Mouse (Mus musculus) limb, embryonic 15.5 days (tissue): ENCODE results near the gene Lrrc41. TPM values are rescaled to one million over a fixed set of nuclear protein-coding genes. Genes with fewer than 3 reads are reported as not detected.

Experiments used
- ATAC-seq: fragments of 200-750 bp; cut with Nextera tagmentation; 2 replicates; pipeline ENCODE4 v1.8.0; 2017; ENCODE audit warnings: low read depth, moderate TSS enrichment; ENCODE audit not compliant: insufficient number of reproducible peaks, low FRiP score, low TSS enrichment
- H3K27ac ChIP-seq: fragments of 300-500 bp; sonication (generic); 2 replicates; pipeline ENCODE4 v1.5.1; 2015; ENCODE audit warnings: moderate library complexity, mild to moderate bottlenecking, inconsistent platforms
- H3K27me3 ChIP-seq: fragments of 300-500 bp; sonication (generic); 2 replicates; pipeline ENCODE4 v1.6.1; 2015; ENCODE audit warnings: inconsistent platforms
- H3K36me3 ChIP-seq: fragments of 300-500 bp; sonication (generic); 2 replicates; pipeline ENCODE4 v1.6.1; 2015; ENCODE audit warnings: inconsistent platforms
- H3K4me1 ChIP-seq: fragments of 300-500 bp; sonication (generic); 2 replicates; pipeline ENCODE4 v1.6.1; 2015; ENCODE audit warnings: inconsistent platforms
- H3K4me2 ChIP-seq: fragments of 300-500 bp; sonication (generic); 2 replicates; pipeline ENCODE4 v1.6.1; 2015; ENCODE audit warnings: mild to moderate bottlenecking, inconsistent platforms
- H3K4me3 ChIP-seq: fragments of 300-500 bp; sonication (generic); 2 replicates; pipeline ENCODE4 v1.5.1; 2015; ENCODE audit warnings: mild to moderate bottlenecking, inconsistent platforms
- H3K9ac ChIP-seq: fragments of 300-500 bp; sonication (generic); 2 replicates; pipeline ENCODE4 v1.6.1; 2015; ENCODE audit warnings: inconsistent platforms
- H3K9me3 ChIP-seq: fragments of 300-500 bp; sonication (generic); 2 replicates; pipeline ENCODE4 v1.6.1; 2016; ENCODE audit warnings: inconsistent platforms
- WGBS: fragments of 180-500 bp; shearing (Covaris S2); methylation state at CpG from one replicate; pipeline ENCODE4 v1.1.7; 2015; 5-methylcytosine and 5-hydroxymethylcytosine counted together
- polyA plus RNA-seq: library from polyadenylated mRNA; unstranded; fragments of >200 nt; fragmentation: Nextera tagmentation; extraction: Ambion mirVana; gene quantifications from 2 replicates; pipeline ENCODE4 v1.2.1, GENCODE M21; 2015

Gene Lrrc41
- polyA plus RNA-seq, 1 experiment from 2014 or later = 78.4 TPM

DNA sequence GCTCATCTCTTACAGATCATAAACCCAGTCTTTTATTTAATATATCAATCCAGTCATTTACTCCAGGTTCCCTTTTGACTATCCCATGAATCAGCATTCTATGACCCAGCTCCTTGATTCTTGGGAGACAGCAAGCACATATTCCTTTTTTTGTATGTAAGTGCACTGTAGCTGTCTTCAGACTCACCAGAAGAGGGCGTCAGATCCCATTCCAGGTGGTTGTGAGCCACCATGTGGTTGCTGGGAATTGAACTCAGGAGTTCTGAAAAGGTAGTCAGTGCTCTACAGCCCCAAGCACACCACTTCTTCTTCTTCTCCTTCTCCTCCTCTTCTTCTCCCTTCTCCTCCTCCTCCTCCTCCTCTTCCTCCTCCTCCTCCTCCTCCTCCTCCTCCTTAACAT is 17.5 kb upstream of the Lrrc41 start:
- H3K36me3 ChIP-seq = no peaks in the 10 kb centered on the region
- 0% methylated on average over 1 of the region's 1 CpGs for WGBS
- ATAC-seq = no peak
- no peak overlapping the region for H3K4me2 ChIP-seq
- no peak overlapping the region for H3K27ac ChIP-seq
- H3K4me3 ChIP-seq = no peak overlapping the region
- peaks cover 8% of the 10 kb centered on the region for H3K4me1 ChIP-seq
- H3K9me3 ChIP-seq = no peaks in the 10 kb centered on the region
- H3K9ac ChIP-seq = no peak overlapping the region
- H3K27me3 ChIP-seq = no peaks in the 10 kb centered on the region

DNA sequence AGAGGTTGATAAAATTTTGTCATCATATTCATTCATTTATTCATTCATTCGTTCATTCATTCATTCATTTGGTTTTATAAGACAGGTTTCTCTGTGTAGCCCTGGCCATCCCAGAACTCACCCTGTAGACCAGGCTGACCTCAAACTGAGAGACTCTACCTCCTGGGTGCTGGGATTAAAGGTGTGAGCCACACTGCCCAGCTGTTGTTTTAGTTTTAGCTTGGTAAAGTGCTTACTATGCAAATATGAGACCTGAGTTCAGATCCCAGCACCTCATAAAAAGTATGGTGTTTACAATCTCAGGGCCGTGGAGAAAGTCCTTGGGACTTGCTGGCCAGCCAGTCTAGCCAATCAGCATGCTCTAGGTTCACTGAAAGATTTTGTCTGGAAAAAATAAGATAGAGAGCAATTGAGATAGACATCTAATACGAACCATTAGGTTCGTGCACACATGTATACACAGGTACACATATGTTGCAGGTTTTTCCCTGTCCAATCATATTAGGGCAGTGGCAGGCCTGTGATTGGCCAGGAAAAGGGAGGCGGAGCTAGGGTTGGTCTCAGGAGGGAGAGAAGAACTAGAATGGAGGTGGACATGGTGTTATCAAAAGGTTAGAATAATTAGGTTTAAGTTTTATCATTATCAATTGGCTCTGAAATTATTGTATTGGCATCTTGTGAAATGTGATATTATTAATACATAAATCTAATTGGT is 15.9 kb upstream of the Lrrc41 start:
- Histone ChIP-seq H3K36me3 (no peaks in the 10 kb centered on the region), H3K4me1 (no peaks in the 10 kb centered on the region), H3K27me3 (no peaks in the 10 kb centered on the region), H3K27ac (no peak overlapping the region), H3K9me3 (no peaks in the 10 kb centered on the region), H3K4me2 (no peak overlapping the region), H3K9ac (no peak overlapping the region), H3K4me3 (no peak overlapping the region)
- ATAC-seq = no peak
- WGBS = 70% methylated on average over 5 of the region's 5 CpGs

DNA sequence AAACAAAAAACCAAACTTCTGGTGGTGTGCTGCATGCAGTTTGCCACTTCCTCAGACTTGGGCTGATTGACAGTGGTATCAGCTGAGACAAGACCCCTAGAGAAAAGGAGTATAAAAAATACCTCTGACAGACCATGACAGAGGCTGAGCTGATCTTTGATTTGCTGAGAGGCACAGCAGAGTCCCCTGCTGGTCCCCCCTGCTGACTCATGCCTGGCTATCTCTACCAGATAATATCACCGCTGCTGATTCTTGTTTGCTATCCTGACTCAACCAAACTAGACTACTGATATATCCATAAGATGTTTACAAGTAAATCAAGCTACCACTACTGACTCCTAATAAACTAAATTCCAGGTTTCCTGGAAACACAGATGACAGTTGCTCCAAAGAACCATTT is 11.2 kb upstream of the Lrrc41 start:
- ATAC-seq = no peak
- Histone ChIP-seq H3K36me3 (peaks cover 30% of the 10 kb centered on the region), H3K27me3 (no peaks in the 10 kb centered on the region), H3K27ac (no peak overlapping the region), H3K9me3 (no peaks in the 10 kb centered on the region), H3K4me3 (no peak overlapping the region), H3K4me1 (no peaks in the 10 kb centered on the region), H3K9ac (no peak overlapping the region), H3K4me2 (no peak overlapping the region)
- 61% methylated on average over 1 of the region's 1 CpGs for WGBS

DNA sequence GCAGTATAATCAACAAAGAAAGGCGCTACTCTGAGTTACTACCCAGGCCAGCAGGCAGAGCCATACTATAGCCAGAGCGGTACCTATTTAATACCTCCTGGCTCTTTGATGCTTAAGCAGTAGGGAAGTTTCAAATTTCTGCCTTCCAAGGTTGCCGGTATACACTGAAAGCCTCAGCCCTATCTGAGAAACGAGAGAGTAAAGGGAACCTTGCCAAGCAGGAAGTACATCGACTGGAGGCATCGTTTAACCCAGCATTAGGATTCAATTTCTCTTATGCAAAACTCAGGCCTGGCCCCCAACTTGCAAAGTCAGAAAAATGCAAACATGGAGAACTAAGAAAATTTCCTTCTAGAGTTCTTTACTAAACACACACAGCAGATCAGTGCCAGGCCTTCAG is 5.0 kb upstream of the Lrrc41 start:
- no peak for ATAC-seq
- WGBS = 61% methylated on average over 6 of the region's 6 CpGs
- Histone ChIP-seq H3K4me1 (peaks cover 13% of the 10 kb centered on the region), H3K36me3 (peaks cover 47% of the 10 kb centered on the region), H3K9ac (no peak overlapping the region), H3K4me2 (no peak overlapping the region), H3K9me3 (no peaks in the 10 kb centered on the region), H3K27me3 (no peaks in the 10 kb centered on the region), H3K27ac (no peak overlapping the region), H3K4me3 (no peak overlapping the region)

DNA sequence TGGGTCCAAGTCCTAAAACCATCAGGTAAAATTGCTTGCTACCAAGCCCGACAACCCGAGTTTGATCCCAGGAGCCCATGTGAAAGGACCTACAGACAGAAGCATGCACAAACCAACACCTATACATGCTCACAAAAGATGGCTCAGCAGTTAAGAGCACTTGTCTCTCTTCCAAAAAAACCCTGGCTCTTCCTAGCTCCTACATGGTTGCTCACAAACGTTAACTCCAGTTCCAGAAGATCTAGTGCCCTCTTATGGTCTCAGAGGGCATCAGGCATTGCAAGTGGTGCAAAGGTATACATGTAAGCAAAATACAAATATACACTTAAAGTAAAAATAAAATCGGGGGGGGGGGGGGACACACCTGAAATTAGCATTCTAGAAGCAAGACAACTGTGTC is 1.9 kb upstream of the Lrrc41 start:
- Histone ChIP-seq H3K36me3 (peaks cover 24% of the 10 kb centered on the region), H3K9me3 (no peaks in the 10 kb centered on the region), H3K4me2 (no peak overlapping the region; the same call in 1 of the 2 replicates), H3K4me1 (peaks cover 26% of the 10 kb centered on the region), H3K27ac (no peak overlapping the region), H3K4me3 (no peak overlapping the region), H3K27me3 (no peaks in the 10 kb centered on the region), H3K9ac (no peak overlapping the region)
- WGBS = 47% methylated on average over 4 of the region's 4 CpGs
- ATAC-seq = no peak

DNA sequence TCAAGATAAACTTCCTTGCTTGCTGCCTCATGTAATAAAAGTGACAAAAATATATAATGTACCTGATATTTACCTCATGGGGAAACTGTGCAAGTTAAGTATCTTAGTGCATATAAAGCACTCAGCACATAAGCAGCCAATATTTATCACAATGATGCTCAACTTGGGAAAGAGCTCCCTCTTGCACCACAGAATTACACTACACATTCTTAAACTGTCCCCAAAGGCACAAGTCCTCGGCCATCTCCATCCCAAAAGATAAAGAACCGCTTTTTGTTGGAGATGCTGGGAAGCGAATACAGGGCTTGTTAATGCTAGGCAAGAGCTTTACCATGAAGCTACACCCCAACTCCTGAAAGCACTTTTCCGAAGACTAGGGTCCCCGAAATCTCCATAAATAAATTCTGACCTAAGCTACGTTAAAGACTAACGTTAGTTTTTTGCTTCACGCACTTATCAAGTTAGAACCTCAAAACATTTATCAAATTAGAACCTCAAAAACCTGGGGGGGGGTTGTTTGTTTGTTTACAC is 859 bp upstream of the Lrrc41 start:
- Histone ChIP-seq H3K36me3 (peaks cover 15% of the 10 kb centered on the region; the same call in 1 of the 2 replicates), H3K27ac (peak overlapping the region; percentile 99), H3K4me2 (peak overlapping the region; percentile 58), H3K27me3 (no peaks in the 10 kb centered on the region), H3K4me3 (peak overlapping the region; percentile 96), H3K9ac (peak overlapping the region; percentile 58), H3K9me3 (no peaks in the 10 kb centered on the region), H3K4me1 (peaks cover 26% of the 10 kb centered on the region)
- 2% methylated on average over 8 of the region's 8 CpGs for WGBS
- ATAC-seq = no peak

DNA sequence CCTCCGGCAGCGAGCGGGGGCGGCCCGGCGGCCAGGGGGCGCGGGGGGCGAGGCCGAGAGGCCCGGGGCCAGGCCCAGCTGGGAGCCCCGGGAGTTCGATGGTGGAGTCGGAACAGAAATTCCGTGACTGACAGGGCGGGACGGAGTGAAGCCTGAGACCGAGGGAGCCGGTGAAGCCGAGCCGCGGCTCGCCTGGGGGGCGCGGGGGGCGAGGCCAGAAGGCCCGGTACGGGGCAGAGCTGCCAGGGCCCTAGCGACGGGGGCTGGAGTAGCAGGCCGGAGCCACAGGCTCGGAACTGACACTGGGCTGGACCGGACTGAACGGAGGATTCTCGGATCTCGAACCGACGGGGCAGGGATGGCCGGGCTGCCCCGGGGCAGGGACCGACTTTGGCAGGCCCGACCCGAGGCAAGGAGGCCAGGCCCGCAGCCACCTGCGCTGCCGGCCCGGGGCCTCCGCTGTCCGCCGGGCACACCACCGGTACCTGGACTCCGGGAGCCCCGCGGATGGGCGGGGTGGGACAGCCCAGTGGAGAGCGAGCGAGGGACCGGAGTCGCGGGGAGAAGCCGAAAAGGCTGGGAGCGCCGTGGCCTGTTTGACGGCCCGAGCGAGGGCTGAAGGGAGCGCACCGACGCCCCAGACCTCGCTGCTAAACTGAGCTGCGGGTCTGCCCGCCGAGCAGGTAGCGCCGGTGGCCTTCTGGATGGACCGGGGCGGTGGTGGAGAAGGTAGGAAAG is 731 bp downstream of the Lrrc41 start:
- peak; percentile 70 for ATAC-seq
- Histone ChIP-seq H3K9me3 (no peaks in the 10 kb centered on the region), H3K4me2 (peak overlapping the region; percentile 58), H3K27ac (peak overlapping the region; percentile 99), H3K27me3 (no peaks in the 10 kb centered on the region), H3K36me3 (peaks cover 14% of the 10 kb centered on the region), H3K9ac (peak overlapping the region; percentile 99), H3K4me3 (peak overlapping the region; percentile 96), H3K4me1 (peaks cover 26% of the 10 kb centered on the region)
- WGBS = under 1% methylated on average over 73 of the region's 77 CpGs

DNA sequence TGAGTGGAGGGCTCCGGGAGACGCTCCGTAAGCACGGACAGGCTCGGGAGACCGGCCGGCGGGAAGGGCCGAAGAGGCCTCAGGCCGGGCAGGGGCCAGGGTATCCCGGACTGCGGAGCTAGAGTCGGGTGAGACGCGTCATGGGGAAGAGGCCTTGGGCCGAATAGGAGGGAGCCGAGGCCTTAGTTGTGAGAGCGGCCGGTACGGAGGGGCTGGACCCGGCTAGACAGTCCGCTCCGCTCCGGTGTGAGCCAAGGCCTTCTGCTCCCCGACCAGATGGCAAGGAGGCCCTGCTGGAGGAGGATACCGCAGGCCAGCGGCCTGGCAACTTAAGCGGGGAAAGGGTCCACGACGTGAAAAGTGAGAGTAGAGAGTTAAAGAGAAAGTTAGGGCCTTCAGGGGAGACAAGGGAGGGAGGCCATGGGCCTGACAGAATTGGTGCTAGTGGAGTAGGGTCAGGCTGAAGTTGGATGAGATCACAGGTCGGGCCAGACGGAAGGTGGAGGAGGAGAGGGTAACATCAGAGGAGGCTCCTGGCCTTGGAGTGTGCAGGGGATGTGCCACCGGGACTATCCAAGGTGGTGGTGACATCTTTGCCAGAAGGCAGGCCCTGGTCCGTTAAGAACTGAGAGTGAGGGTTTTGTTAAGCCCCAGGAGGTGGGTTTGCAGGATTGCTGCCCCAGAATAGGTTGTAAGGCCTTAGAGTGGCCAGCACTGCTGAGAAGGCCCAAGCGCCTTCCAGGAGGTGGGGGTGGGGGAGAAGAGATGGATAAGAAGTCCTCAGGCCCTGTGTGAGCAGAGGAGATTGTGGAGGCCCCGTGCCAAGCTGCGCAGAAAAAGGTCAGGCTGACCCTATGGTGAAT is 1.5 kb downstream of the Lrrc41 start:
- H3K36me3 ChIP-seq = peaks cover 22% of the 10 kb centered on the region
- no peaks in the 10 kb centered on the region for H3K27me3 ChIP-seq
- H3K9ac ChIP-seq = peak overlapping the region; percentile 99
- peak overlapping the region; percentile 99 for H3K27ac ChIP-seq
- peaks cover 26% of the 10 kb centered on the region for H3K4me1 ChIP-seq
- ATAC-seq = no peak
- H3K4me3 ChIP-seq = peak overlapping the region; percentile 96
- H3K9me3 ChIP-seq = no peaks in the 10 kb centered on the region
- 2% methylated on average over 37 of the region's 37 CpGs for WGBS
- peak overlapping the region; percentile 58 for H3K4me2 ChIP-seq

DNA sequence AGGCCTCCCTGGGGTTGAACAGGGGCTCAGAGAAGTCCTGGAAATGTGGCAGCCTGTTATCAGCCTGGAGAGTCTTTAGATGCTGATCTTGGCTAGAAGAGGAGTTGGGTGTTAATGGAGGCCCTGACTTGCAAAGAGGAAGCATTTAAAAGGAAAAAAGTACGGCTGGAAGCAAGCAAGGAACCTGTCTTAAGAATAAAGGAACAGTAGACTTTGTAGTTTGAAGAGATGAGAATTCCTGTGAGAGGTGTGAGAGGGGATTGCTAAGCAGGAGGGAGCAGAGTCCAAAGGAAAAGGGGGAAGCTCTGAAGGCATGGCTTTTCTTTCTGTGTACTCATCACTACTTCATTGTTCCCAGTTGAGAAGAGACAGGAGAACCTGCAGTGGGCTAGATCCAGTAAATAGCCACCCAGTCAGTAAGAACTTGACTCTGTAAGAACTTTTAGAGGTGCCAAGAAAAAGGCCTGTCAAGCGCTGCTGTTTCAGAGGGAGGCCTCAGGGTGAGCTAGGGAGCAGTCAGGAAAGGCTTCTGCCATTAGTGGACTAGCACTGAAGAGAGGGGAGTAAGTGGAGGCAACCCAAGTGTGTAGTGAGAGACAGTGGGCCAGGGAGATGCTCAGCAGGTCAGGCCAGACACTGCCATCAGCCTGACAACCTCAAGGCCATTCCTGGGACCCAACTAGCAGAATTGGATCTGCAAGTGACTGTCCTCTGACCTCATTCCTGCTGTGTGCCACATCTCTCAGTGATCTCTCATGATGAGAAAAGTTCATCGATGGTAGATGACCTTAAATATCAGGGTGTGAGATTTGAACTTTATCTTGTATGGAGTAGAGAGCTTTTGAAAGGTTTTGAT is 2.4 kb downstream of the Lrrc41 start:
- peaks cover 30% of the 10 kb centered on the region for H3K36me3 ChIP-seq
- peak overlapping the region; percentile 58 for H3K4me2 ChIP-seq
- H3K9ac ChIP-seq = peak overlapping the region; percentile 99
- H3K4me1 ChIP-seq = peaks cover 26% of the 10 kb centered on the region
- no peaks in the 10 kb centered on the region for H3K9me3 ChIP-seq
- H3K4me3 ChIP-seq = peak overlapping the region; percentile 96
- H3K27ac ChIP-seq = peak overlapping the region; percentile 99
- 49% methylated on average over 3 of the region's 3 CpGs for WGBS
- no peaks in the 10 kb centered on the region for H3K27me3 ChIP-seq
- no peak for ATAC-seq

DNA sequence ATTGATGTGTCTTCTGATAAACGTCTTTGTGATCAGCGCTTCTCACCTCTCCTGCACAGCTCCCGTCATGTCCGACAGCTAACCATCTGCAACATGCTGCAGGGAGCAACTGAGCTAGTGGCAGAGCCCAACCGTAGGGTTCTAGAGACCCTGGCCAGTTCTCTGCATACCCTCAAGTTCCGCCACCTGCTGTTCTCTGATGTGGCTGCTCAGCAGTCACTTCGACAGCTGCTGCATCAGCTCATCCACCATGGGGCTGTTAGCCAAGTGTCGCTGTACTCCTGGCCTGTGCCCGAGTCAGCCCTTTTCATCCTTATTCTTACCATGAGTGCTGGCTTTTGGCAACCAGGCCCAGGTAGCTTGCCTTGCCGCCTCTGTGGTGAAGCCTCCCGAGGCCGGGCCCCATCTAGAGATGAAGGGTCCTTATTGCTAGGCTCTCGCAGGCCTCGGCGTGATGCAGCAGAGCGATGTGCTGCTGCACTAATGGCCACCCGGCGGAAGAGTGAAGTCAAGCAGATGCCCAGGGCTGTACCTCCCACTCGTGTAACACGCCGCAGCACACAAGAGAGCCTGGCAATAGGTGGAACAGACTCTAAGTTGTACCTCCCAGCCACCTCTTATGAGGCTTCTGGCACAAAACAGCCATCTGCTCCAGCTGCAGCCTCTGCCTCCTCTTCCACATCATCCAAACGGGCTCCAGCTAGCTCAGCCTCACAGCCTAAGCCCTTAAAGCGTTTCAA is 13.6 kb downstream of the Lrrc41 start:
- no peaks in the 10 kb centered on the region for H3K4me1 ChIP-seq
- H3K27me3 ChIP-seq = no peaks in the 10 kb centered on the region
- no peak overlapping the region for H3K4me3 ChIP-seq
- H3K4me2 ChIP-seq = no peak overlapping the region
- WGBS = 86% methylated on average over 23 of the region's 23 CpGs
- H3K27ac ChIP-seq = no peak overlapping the region
- no peak overlapping the region for H3K9ac ChIP-seq
- ATAC-seq = no peak
- H3K36me3 ChIP-seq = peaks cover 93% of the 10 kb centered on the region
- no peaks in the 10 kb centered on the region for H3K9me3 ChIP-seq
